Mouse (Mus musculus) midbrain, embryonic 15.5 days (tissue): ENCODE results near the gene Msrb3. TPM values are rescaled to one million over a fixed set of nuclear protein-coding genes. Genes with fewer than 3 reads are reported as not detected.

Source experiments
- ATAC-seq: fragments of 200-750 bp; cut with Nextera tagmentation; replicated peaks from 2 replicates; pipeline ENCODE4 v1.8.0; 2017; ENCODE audit warnings: moderate TSS enrichment
- H3K27ac ChIP-seq: fragments of 300-500 bp; sonication (generic); 2 replicates; pipeline ENCODE4 v1.5.1; 2015; ENCODE audit warnings: mild to moderate bottlenecking, inconsistent platforms
- H3K27me3 ChIP-seq: fragments of 300-500 bp; sonication (generic); replicated peaks from 2 replicates; pipeline ENCODE4 v1.6.1; 2015; ENCODE audit warnings: inconsistent platforms
- H3K36me3 ChIP-seq: fragments of 300-500 bp; sonication (generic); replicated peaks from 2 replicates; pipeline ENCODE4 v1.6.1; 2015; ENCODE audit warnings: inconsistent platforms
- H3K4me1 ChIP-seq: fragments of 300-500 bp; sonication (generic); 2 replicates; pipeline ENCODE4 v1.6.1; 2015; ENCODE audit warnings: inconsistent platforms
- H3K4me2 ChIP-seq: fragments of 300-500 bp; sonication (generic); 2 replicates; pipeline ENCODE4 v1.6.1; 2015; ENCODE audit warnings: inconsistent platforms, mild to moderate bottlenecking, moderate library complexity
- H3K4me3 ChIP-seq: fragments of 300-500 bp; sonication (generic); 2 replicates; pipeline ENCODE4 v1.5.1; 2015; ENCODE audit warnings: mild to moderate bottlenecking, inconsistent platforms
- H3K9ac ChIP-seq: fragments of 300-500 bp; sonication (generic); 2 replicates; pipeline ENCODE4 v1.6.1; 2015; ENCODE audit warnings: mild to moderate bottlenecking, inconsistent platforms
- H3K9me3 ChIP-seq: fragments of 300-500 bp; sonication (generic); 2 replicates; pipeline ENCODE4 v1.6.1; 2016; ENCODE audit warnings: inconsistent platforms
- WGBS: fragments of 180-500 bp; shearing (Covaris S2); methylation state at CpG from one replicate; pipeline ENCODE4 v1.1.7; 2015; ENCODE audit warnings: mixed read lengths; 5-methylcytosine and 5-hydroxymethylcytosine counted together
- polyA plus RNA-seq: library from polyadenylated mRNA; unstranded; fragments of >200 nt; fragmentation: Nextera tagmentation; extraction: Ambion mirVana; gene quantifications from 2 replicates; pipeline ENCODE4 v1.2.1, GENCODE M21; 2015

Msrb3 gene
- polyA plus RNA-seq, 1 experiment from 2014 or later, result 0.84 TPM

- H3K9ac ChIP-seq, result no peak overlapping the region
- H3K27ac ChIP-seq, result no peak overlapping the region
- no peak overlapping the region for H3K4me3 ChIP-seq
- no peaks in the 10 kb centered on the region for H3K9me3 ChIP-seq
- H3K4me1 ChIP-seq, result peaks cover 7% of the 10 kb centered on the region; the same call in 1 of the 2 replicates
- H3K27me3 ChIP-seq, result no peaks in the 10 kb centered on the region
- H3K36me3 ChIP-seq, result no peaks in the 10 kb centered on the region
- WGBS, result 60% methylated on average over 9 of the region's 9 CpGs
- no peak for ATAC-seq
- H3K4me2 ChIP-seq, result no peak overlapping the region
Observed at GRCm38 (mm10) chr10:120851196-120851781, 47.6 kb downstream of the Msrb3 start.

DNA sequence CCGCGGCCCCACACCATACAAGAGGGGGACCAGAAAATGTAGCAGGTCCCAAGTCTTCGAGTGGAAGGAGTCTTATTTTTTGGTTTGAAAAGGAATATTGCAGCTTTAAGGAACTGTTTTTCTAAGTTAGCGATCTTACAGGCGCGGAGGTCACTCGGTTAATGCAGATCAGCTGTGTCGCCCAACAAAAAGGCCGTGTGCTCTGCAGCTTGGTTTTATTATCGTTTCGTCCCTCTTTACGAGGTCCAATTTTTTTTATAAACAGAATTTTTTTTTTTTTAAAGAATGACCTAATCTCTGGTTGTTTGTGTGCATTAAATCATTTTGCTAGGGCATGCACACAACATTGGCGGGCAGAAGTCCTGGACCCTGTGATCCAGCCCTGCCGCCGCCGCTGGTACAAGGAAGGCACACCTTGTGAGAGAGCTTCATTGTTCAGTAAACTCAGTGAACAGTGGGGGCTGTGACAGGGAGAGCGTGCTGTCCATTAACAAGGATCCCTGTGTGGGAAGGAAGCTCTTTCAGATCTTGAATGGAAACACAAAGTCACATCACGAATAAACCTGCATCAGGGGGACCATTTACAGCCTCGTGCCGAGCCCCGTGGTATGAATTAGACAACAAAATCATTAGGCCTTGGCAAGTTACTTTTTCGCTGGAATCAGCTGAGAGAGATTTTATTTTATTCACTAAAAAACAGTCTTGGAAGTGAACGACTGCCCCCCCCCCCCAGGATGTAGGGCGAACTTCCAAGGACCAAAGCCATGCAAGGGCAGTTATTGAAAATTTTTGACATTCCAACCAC, 48.3 kb downstream of the Msrb3 start:
- H3K27me3 ChIP-seq, result no peaks in the 10 kb centered on the region
- no peak overlapping the region for H3K27ac ChIP-seq
- no peaks in the 10 kb centered on the region for H3K9me3 ChIP-seq
- 0 out of 2 replicates have a peak overlapping the region, but pooled peaks have one; percentile 5 for H3K4me2 ChIP-seq
- ATAC-seq, result no peak
- no peak overlapping the region for H3K4me3 ChIP-seq
- H3K9ac ChIP-seq, result no peak overlapping the region
- peaks cover 7% of the 10 kb centered on the region; the same call in 1 of the 2 replicates for H3K4me1 ChIP-seq
- H3K36me3 ChIP-seq, result no peaks in the 10 kb centered on the region
- 66% methylated on average over 24 of the region's 24 CpGs for WGBS

DNA sequence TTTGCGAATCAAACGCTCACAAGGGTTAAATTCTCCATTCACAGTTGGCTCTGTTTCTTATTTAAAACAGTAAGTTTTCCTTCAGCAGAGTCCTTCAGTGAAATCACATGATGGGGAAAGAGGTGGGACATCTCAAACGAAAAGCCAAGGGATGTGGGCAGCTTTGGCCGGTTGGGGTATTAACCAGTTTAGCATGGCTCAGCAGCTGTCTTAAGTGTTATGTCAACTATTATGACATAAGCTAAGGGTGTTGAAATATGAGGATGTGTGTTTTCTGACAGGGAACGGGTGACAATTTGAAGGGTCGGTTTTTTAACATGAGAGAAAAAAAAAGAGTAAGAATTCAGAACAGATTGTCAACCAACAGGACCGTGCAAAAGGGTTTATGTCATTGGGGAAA, 50.2 kb downstream of the Msrb3 start:
- no peak overlapping the region for H3K9ac ChIP-seq
- H3K27me3 ChIP-seq, result no peaks in the 10 kb centered on the region
- peaks cover 7% of the 10 kb centered on the region; the same call in 1 of the 2 replicates for H3K4me1 ChIP-seq
- H3K36me3 ChIP-seq, result no peaks in the 10 kb centered on the region
- no peak for ATAC-seq
- no peak overlapping the region for H3K27ac ChIP-seq
- no peak overlapping the region for H3K4me2 ChIP-seq
- WGBS, result 86% methylated on average over 7 of the region's 7 CpGs
- no peak overlapping the region for H3K4me3 ChIP-seq
- no peaks in the 10 kb centered on the region for H3K9me3 ChIP-seq

GRCm38 (mm10) chr10:120847785-120848184, 51.1 kb downstream of the Msrb3 start:
- peaks cover 7% of the 10 kb centered on the region; the same call in 1 of the 2 replicates for H3K4me1 ChIP-seq
- H3K4me2 ChIP-seq, result no peak overlapping the region
- H3K36me3 ChIP-seq, result no peaks in the 10 kb centered on the region
- H3K9me3 ChIP-seq, result no peaks in the 10 kb centered on the region
- ATAC-seq, result no peak
- H3K9ac ChIP-seq, result no peak overlapping the region
- H3K27ac ChIP-seq, result no peak overlapping the region
- no peak overlapping the region for H3K4me3 ChIP-seq
- 86% methylated on average over 4 of the region's 4 CpGs for WGBS
- H3K27me3 ChIP-seq, result no peaks in the 10 kb centered on the region

DNA sequence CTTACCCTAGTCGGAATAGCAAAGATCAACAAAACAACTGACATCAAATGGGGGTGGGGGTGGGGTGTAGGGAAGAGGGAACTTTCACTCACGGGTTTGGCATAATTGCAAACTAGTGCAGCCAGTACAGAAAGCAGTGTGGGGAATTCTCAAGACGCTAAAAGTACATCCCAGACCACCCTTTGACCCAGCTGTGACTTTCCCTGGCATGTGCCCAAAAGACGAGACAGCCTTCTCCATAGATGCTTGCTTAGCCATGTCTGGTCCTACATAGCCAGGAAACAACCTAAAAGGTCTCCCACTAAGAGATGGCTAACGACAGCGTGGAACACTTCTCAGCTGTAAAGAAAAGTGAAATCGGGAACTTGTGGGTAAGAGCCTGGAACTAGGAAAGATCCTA, 58.9 kb downstream of the Msrb3 start:
- no peaks in the 10 kb centered on the region for H3K9me3 ChIP-seq
- H3K4me3 ChIP-seq, result no peak overlapping the region
- H3K27ac ChIP-seq, result no peak overlapping the region
- no peak overlapping the region for H3K9ac ChIP-seq
- ATAC-seq, result no peak
- 86% methylated on average over 7 of the region's 7 CpGs for WGBS
- no peaks in the 10 kb centered on the region for H3K36me3 ChIP-seq
- H3K4me1 ChIP-seq, result no peaks in the 10 kb centered on the region
- no peak overlapping the region for H3K4me2 ChIP-seq
- no peaks in the 10 kb centered on the region for H3K27me3 ChIP-seq

GRCm38 (mm10) chr10:120834531-120834930, 64.4 kb downstream of the Msrb3 start:
- Histone ChIP-seq H3K4me1 (no peaks in the 10 kb centered on the region), H3K9me3 (no peaks in the 10 kb centered on the region), H3K27ac (no peak overlapping the region), H3K4me2 (no peak overlapping the region), H3K27me3 (no peaks in the 10 kb centered on the region), H3K9ac (no peak overlapping the region), H3K36me3 (no peaks in the 10 kb centered on the region), H3K4me3 (no peak overlapping the region)
- WGBS, result 92% methylated on average over 1 of the region's 1 CpGs
- no peak for ATAC-seq

- Histone ChIP-seq H3K4me2 (no peak overlapping the region), H3K9ac (no peak overlapping the region), H3K27ac (no peak overlapping the region), H3K27me3 (no peaks in the 10 kb centered on the region), H3K9me3 (no peaks in the 10 kb centered on the region), H3K36me3 (no peaks in the 10 kb centered on the region), H3K4me1 (no peaks in the 10 kb centered on the region), H3K4me3 (no peak overlapping the region)
- ATAC-seq, result no peak
Observed at GRCm38 (mm10) chr10:120833836-120834235, 65.1 kb downstream of the Msrb3 start.

DNA sequence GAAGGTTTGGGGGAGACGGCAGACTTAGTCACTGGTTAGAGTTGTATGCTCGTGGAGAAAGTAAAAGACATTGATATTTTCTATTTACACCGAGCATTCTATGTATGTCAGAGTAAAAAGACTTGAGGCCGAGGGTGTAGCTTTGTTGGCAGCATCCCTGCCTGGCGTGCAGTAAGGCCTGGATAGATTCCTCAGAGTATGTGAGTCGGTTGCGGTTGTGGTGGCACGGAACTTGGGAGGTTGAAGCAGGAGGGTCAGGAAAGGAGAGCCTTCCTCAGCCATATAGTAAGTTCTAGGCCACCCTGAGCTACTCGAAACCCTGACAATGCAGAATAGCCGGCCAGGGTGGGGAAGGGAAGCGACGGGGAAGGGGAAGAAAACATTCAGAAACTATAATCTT, 71.1 kb downstream of the Msrb3 start:
- no peak overlapping the region for H3K27ac ChIP-seq
- H3K36me3 ChIP-seq, result no peaks in the 10 kb centered on the region
- 88% methylated on average over 12 of the region's 12 CpGs for WGBS
- H3K4me3 ChIP-seq, result no peak overlapping the region
- peaks cover 14% of the 10 kb centered on the region for H3K4me1 ChIP-seq
- no peak overlapping the region for H3K4me2 ChIP-seq
- H3K9me3 ChIP-seq, result no peaks in the 10 kb centered on the region
- no peaks in the 10 kb centered on the region for H3K27me3 ChIP-seq
- no peak overlapping the region for H3K9ac ChIP-seq
- ATAC-seq, result no peak

DNA sequence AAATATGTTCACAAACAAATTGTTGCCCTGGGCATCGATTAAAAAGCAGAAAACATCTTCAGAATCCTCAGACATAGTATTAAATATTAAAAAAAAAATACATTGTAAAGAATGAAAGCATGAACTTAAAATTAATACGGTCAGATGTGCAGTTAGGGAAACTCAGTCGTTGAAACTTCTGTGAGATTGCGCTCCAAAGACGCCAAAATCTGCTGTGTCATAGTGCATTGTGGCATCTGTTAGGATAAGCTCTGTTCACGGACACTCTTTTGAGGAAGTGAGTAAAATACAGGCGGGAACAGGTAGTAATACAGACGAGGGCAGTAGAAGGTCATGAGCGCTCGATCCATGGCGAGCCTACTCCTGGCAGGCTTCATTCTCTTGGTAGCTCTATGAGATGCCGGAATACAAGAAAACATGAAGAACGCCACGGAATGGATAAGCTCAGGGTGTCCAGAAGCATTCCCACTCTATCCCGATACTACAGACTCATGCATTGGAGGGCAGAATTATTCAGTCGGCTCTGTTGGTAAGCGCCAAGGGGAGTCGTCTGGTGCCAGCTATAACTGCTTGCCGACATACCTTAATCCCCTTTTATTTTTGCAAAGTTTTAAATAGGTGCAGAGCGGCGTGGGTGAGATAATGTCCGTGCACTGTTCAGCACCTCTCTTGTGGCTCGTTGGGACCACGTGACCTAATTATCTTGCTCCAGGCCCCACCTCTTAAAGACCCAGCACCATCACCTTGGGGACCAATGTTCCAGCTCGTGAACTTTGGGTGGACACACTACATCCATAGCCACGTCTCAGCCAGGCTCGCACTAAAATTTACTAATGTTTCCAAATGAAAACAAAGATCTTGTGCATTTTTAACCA, 71.9 kb downstream of the Msrb3 start:
- WGBS, result 83% methylated on average over 27 of the region's 27 CpGs
- Histone ChIP-seq H3K4me3 (no peak overlapping the region), H3K9me3 (no peaks in the 10 kb centered on the region), H3K27ac (no peak overlapping the region), H3K4me2 (no peak overlapping the region), H3K36me3 (no peaks in the 10 kb centered on the region), H3K4me1 (peaks cover 14% of the 10 kb centered on the region), H3K9ac (no peak overlapping the region), H3K27me3 (no peaks in the 10 kb centered on the region)
- ATAC-seq, result no peak

DNA sequence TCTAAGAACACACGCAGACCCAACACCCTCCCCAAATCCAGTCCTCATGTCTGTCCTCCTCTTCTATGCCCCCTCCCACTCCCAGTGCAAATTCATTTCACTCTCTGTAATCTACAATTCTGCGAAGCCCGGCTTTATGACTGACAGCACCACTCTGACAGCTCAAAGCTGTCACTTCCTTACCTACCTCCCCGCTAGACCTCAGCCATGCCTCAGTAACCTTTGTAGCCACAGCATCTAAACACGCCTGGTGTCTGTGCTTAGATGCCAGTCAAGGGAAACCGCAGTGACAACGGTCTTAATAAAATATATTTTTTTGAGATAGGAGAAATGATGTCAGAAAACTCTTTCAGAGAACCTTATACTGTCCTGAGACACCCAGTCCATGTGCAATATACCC, 72.5 kb downstream of the Msrb3 start:
- H3K27ac ChIP-seq, result no peak overlapping the region
- no peak overlapping the region for H3K4me2 ChIP-seq
- no peaks in the 10 kb centered on the region for H3K9me3 ChIP-seq
- peaks cover 15% of the 10 kb centered on the region for H3K4me1 ChIP-seq
- H3K36me3 ChIP-seq, result no peaks in the 10 kb centered on the region
- no peak for ATAC-seq
- WGBS, result 74% methylated on average over 7 of the region's 7 CpGs
- no peaks in the 10 kb centered on the region for H3K27me3 ChIP-seq
- H3K9ac ChIP-seq, result no peak overlapping the region
- no peak overlapping the region for H3K4me3 ChIP-seq

DNA sequence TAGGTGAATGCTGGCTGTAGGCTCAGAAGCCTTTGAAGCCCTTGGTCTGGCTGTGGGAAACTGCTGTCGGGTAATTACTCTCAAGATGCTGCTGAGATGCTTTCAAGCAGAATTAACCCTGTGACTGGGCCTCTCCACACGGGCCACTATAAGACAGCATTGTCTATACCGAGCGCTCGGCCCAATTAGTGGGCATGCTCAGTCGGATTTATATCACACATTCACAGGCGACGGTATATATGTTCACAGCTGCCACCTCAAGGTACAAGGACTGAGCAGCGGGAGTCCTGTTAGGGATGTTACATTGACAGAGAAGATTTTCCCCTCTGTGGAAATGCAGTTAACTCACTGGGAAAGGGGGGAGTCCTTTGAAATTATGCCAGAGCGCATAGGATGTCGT, 73.3 kb downstream of the Msrb3 start:
- H3K27me3 ChIP-seq, result no peaks in the 10 kb centered on the region
- peak overlapping the region; percentile 18; the same call in 1 of the 2 replicates for H3K4me2 ChIP-seq
- H3K9ac ChIP-seq, result no peak overlapping the region
- peak; percentile 65; the same call in 1 of the 2 replicates for ATAC-seq
- no peak overlapping the region for H3K4me3 ChIP-seq
- no peaks in the 10 kb centered on the region for H3K9me3 ChIP-seq
- H3K4me1 ChIP-seq, result peaks cover 23% of the 10 kb centered on the region
- 0 out of 2 replicates have a peak overlapping the region, but pooled peaks have one; percentile 42 for H3K27ac ChIP-seq
- H3K36me3 ChIP-seq, result no peaks in the 10 kb centered on the region
- WGBS, result 35% methylated on average over 11 of the region's 11 CpGs
